Mouse (Mus musculus) kidney, postnatal 14 days (tissue): ENCODE results near the gene Ldb2.

Experiments used
- DNase-seq: peaks from one replicate; pipeline ENCODE4 v3.0.0; 2022; ENCODE audit warnings: mixed read lengths

Gene Ldb2

DNA sequence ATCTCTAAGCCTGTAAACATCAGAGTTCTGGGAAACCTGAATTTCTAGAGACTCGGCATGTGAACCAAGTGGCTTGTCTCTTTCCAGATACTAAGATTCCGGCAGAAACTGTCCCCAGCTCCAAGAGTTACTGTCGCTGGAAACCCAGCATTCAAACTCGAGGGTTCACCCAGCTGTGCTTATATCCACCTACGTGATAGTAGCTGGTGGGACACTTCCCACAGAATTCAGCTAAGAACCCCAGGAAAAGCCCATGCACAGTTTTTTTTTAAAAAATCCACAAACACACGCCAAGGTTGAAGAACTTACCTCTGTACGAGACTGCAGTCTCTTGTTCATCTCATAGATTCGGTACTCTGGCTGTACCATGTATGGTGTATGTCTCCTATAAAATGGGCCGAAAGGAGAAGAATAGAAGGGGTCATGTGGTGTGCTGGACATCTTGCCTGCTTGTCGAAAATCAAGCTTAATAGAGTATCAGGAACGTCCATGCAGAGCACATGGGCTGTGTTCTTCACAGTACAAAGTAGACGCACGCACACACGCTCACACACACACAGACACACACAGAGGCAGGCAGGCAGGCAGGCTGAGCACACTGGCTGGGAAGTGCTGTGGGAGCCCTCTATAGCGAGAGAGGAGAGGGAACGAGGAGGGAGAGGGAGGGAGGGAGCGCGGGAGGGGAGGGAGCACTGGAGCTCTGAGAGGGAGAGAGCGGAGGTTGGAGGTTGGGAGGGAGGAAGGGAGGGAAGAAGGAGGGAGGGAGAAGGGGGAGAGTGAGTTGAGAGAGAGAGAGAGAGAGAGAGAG lies at the start of gene Ldb2:
Ldb2 (minus strand) TSS at position 628 of the 808 bp plus-strand sequence.
- peak; percentile 73 for DNase-seq

DNA sequence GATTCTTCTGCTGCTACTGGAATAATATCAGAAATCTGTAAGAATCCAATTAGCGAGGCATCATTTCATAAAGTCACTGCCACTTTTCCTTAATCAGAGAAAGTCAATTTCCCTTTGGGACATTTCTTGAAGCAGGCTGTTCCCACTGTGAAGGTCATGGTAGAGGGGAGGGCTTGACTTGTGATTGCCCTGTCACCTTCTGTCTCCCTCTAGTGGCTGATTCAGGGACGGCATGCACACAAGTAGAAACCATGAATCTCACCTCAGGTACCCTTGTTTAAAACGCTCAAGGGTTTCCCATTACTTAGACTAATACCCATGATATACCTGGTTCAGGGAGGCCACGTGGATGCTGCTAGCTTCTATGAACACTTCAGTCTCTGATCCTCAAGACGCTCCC lies 31.8 kb upstream of the Ldb2 start:
- peak; percentile 22 for DNase-seq

DNA sequence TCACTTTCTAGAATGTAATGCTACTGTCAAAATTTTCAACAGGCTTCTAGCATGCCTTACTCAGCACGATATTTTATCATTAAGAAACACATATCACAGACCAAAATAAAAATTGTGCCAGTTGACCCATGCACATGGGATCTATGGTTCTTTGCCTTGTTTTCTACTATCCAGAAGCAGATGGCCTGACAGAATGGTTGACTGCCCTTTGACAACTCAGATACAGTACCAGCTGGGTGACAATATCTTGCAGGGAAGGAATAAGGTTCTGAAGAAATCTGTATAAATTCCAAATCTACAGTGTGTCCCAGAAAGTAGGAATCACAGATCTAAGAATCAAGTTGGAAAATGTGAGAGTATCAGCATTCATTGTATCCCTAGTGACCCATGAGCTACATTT lies 16.0 kb upstream of the Ldb2 start:
- no peak for DNase-seq

DNA sequence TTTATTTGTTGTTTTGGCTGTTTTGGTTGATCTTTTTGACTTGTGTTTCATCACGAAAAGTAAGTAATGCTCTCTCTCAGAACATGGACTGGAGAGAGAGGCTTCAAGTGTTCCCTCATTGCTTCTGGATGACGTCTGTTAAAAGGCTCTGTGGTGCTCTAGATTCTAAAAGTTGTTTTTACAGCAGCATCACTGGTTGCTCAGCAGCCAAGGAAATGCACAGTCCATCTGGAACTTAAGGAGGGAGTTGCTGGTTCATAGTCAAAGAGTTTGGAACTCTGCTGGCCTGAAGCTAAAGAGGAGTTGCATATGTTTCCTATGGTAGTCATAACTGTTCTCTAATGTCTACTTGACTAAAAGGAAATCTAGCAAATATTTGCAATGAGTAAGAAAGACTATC lies 6.5 kb upstream of the Ldb2 start:
- DNase-seq: no peak

DNA sequence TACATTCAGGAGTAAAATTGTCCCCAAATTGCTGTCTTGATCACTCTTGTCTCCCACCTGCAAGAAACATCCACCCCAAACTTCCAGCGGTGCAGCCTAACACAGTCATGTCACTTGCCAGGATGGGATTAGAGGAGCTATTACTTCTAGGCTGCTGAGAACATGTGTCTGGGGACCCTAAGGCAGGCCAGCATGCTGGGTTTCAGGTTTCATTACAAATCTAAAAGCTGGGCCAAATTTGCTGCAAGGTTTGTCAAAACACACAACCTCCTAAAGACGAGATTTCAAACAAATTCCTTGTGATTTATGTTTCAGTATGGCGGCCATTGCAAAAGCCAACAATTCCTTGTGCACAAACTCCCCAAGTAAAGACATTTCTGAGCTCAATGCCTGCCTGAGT lies 1.6 kb upstream of the Ldb2 start:
- DNase-seq: no peak

DNA sequence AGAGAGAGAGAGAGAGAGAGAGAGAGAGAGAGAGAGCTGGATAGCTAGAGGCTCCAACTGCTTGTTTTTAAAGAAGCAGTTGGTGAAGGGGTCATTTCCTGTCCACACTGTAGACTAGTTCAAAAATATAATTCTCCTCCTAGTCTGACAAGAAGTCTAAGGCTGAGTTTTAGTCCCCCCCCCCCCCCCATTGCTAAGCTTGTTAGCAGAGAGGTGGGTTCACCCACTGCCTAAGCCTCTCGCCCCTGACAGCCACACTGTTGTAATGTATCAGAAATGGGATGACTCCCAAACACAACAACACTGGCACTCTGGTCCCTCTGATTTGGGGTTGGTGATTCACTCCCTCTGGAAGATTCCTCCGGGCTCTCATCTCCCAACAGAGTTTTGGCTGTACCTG lies 381 bp upstream of the Ldb2 start:
- DNase-seq: no peak

DNA sequence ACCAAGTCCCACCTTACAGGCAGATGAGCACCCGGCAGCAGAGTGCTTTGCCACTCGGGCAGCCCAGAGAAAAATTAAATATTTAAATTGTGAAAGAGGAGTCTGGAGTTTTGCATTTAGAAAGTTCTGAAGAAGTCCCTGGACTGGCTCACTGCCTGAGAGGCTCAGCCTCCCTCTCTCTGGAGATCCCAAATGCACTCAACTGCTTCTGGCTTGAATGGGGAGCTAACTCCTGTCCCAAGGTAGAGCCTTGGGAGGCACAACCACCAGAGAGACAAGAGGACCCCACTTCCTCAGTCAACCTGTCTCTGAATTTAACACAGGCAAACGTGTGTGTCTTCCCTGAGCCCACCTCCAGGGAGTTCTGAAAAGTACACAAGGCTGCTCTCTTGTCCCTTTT lies 987 bp downstream of the Ldb2 start:
- DNase-seq: no peak

DNA sequence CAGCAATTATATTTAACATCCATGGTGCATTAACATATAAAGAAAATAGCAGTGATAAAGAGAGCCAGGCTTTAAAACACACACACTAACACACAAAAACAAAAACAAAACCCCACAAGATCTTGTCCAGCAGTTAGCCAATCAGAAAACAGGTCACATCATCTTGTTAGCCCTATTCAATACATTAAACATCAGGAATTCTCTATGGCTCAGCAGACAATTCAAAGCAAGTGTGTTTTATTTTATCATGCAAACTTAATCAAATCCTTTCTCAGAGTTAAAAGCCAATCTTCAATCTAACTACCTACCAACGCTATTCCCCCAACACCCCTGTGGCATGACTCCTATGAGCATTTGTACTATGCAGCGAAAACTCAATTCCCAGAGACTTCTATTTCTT lies 1.4 kb downstream of the Ldb2 start:
- no peak for DNase-seq

DNA sequence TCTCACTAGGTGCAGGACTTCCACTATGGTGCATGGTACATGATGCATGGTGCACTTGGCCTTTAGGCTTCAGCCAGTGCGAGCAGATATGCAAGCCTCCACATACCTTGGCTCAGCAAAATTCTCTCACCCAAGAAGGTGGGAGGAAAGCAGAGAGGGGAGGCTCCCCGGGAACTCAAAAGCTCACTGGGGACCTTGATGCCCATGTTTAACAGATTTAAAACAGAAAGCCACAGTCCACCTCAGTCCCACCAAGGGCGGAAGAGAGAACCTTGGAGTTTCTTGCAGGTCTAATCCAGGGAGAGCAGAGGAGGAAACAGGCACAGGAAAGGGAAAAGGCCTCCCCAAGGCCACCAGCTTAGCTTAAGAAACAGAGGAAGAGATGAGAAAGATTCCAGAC lies 14.9 kb downstream of the Ldb2 start:
- DNase-seq: no peak

DNA sequence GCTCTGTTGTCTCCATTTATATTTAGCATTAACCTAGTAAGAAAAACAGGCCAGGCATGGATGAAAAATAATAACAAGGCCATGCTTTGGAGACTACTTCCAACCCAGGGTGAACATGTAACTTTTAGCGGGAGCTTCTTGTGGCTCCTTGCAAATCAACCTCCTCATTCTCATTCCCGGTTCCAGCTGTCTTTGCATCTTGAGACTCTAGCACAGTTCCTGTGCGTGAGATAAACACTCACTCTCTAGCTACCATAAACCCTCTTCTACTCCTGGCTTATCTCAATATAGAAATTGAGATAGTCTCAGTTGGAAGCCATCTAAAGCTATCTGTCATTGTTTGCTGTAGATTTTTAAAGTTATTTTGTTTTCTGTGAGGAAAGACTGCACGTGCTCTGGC lies 20.1 kb downstream of the Ldb2 start:
- DNase-seq: no peak

DNA sequence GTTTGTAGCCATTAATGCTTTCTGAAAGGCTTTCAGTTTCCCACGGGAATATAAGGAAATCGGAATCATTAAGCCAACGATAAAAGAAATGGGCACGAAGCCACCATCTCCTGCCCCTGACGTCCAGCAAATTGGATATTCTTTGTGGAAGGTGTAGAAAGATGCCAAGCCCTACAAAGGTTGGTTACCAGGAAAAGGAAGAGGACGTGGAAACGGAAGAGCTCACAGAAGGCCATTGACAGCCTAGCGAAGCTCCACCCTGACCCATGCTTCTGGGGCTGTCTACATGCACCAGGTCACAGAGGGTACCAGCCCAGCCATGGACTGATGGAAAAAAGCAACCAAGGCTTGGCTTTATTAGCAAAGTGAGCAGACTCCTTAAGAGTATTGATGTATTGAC lies 31.0 kb downstream of the Ldb2 start:
- peak; percentile 45 for DNase-seq

DNA sequence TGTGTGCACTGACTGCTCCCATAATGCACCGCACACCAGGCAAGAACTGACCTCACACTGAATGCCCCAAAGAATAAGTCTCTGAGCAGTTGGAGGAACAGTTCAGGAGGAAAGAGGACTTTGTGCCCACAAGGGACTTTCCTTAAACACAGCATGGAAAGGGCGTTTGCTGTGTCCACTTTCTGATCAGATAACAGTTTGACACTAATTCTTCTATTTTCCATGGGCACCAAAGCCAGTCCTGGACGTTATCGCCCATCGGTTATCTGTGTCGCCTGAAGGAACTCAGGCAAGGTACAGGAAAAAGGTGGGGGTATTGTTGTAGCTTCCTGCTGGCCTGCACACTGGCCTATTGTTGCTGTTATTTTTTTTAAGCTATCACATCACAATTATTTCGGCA lies 34.6 kb downstream of the Ldb2 start:
- peak; percentile 61 for DNase-seq

DNA sequence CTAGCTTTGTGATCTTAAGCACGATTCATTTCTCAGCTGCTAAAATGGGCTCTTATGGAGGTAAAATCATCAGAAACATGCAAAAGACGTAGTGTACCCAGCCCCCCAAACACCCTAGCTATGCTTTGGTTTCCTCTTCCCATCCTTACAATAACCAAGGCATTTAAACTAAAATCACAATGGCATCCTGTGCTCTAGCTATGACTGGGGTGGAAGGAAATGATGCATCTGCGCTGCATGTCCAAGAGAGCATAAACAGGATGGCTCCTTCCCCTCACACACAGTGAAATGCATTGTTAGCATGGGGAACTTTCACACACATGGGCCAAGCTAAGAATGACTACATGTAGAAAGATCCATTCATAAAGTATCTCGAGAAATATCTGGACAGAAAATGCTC lies 40.3 kb downstream of the Ldb2 start:
- peak; percentile 34 for DNase-seq

DNA sequence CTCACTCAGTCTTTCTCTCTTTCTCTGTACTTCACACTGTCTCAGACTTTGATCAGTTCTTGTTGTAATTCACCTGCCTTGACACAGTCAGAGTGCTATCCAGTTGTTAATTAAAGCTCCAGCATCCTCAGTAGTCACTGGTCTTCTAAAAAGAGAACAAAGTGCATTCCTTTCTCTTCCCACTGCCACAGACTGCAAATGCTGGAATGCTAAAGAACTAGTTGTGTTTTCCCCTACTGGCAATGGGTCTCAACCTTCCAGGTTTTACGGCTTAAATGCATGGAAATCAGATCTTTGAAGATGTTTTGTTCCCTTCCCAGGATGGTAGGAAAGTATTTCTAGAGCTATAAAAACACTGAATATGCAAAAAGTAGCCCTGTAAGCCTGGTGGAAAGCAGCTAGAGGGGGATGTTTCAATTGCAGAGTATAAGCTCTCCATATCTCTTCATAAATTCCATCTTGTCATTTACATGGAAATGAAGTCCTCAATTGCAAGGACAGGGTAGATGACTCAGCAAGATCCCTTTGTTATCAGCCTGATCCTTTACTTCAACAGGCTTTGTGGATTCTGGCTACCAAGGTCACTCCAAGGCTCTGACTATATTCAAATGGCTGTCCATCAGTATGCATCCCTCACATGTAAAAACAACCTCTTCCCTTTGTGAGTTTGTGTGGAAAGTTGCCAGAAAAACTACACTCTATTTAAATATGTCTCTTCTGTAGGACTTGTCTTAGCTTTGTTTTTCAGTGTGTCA lies 45.1 kb downstream of the Ldb2 start:
- DNase-seq: no peak

DNA sequence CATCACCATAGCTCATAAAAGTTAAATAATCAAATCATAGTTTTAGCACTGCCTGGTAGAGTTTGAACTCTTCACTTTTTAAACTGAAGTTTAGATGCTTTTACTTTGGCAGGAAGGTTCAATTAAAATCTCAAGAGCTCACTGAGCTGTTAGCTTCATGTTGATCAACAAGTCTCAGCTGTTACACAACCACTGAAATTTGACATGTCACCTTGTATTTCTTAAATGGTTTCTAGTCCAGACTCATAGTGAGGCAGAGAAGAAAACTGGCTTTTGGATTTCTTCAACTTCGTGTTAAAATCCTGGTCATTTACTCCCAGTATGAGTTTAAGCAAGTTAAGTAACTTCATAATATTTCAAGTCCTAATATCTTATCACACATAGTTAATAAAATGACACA lies 53.8 kb downstream of the Ldb2 start:
- no peak for DNase-seq

DNA sequence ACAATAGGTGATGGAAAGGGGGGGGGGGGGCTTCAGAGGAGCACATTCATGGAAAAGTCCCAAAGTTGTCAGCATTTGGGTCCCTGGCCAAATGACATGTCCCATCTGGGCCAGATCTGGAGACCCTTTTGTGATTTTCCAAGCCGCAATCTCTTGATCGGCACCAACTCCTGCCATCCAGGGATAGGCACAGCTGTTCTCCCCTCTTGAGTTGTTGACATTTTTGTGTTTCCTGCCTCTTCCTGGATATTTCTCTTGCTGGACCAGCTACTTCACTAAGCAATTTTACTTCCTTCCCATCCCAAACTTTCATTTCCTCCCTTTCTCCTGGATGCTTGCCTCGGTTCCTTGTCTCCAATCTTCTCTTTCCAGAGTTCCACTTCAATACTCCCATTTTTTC lies 63.1 kb downstream of the Ldb2 start:
- peak; percentile 18 for DNase-seq

DNA sequence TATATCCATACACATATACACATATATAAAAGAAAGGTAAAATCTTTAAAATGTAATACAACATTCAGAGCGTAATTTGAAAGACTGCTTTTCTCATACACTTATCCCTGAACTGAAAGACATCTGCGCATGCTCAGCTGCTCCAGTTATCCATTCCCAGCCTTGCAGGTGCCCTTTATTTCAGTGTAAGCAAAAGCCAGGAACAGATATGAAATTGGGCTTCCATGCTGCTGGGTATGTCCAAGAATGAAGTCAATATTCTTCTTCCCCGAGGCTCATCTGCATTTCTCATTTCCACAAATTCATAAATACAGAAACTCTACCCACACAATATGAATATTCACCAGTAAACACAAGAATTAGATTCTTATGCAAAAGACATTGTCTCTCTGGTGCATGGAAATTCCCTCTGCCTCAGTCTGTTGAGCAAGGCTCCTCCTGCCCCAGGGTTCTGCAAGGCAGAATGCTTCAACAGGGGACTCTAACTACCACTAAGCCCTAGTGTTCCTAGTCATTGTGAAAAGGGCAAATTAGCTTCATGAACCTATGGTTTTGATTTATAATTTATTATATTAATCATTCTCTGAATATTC lies 65.3 kb downstream of the Ldb2 start:
- DNase-seq: no peak

DNA sequence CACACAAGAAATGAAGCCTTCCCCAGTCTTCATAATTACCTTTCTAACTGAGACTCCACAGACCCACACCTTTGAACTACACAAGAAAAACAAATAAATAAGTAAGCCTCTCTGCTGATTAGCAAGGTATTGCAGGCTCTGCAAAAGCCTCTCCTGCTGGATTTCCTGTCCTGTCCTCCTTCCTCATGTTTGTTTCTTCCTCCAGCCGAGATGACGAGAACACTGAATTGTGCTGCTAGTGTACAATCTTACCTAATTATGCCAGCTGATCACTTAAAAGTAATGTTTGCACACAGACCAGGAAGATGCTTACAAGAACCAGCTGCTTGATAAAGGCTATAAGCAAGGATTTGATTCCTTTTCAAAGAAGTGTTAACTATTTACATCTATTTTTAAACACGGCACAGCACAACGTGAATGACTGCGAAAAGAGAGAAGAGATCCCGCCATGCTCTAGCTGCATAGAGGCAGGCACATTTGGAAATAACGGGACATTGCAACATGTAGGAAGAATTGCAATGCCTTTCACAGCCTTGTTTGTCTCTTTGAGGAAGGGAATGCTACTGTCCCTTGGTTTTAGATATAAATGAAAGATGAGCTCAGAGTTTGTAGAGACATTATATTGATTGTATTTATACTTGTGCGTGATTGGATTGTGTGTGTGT lies 69.7 kb downstream of the Ldb2 start:
- DNase-seq: no peak

DNA sequence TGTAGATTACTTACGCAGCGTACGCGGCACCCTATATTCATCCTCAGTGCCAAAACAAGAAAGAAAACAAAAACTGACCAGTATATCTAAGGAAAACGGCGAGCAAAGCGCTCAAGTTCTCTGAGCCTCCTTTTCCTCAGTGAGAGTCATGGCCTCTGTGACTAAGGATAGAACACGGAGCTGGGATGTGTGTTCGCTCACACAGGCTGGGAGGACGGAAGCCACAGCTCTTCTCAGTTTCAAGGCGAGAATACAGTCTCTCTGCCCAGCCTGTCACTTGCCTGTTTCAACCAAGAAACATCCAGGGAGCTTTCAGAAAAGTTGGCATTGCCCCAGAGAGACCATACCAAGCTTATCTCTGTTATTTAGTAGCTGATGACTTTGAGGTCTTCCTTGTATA lies 71.5 kb downstream of the Ldb2 start:
- no peak for DNase-seq

DNA sequence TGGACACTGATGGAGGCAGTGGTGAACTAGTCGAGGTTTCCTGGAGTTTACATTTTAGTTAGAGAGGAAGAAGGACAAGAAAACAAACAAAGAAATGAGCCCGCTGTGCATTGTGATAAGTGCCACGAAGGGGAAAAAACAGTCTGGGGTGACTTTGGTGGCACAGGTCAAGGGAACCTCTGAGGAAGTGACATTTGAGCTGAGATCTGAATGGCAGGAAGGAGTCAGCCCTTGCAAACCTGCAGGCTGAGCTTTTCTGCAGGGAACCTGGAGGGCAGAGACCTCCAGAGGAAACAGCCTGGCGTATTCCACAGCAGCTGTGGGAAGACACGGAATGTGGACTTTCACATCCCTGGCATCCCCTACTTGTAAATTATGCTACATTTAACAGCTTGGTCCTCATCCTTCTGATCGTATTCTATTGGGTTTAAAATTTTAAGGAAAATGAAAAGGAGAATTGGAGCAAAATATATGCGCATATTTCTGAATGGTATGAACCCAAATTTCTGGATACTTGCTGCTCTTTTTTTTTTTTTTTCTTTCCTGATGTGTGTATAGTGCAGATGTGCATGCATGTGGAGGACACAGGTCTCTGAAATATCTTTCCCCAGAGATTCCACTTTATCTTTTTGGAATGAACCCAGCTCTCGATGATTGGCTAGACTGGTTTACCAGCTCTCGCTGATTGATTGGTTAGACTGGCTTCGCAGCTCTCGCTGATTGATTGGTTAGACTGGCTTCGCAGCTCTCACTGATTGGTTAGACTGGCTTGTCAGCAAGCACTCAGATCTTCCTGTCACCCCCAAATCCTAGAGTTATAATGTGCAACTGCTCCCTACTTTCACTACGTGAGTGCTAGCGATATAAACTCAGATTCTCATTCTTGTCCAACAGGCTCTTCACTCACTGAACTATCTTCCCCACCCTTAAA lies 72.7 kb downstream of the Ldb2 start:
- DNase-seq: peak; percentile 58

DNA sequence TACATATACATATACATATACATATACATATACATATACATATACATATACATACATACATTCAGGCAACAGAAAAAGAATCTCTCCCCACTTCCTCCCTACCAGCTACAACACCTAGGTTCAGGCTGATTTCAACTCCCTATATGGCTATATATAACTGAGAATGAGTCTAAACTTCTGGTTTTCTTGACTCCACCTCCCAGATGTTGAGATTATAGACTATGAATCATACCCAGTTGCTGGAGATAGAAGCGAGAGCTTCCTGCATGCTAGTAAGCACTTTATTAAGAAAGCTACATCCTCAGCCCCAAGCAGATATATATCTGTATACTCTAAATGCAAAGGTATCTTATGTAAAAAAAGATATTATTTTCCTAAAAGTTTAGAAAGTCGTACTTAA lies 74.0 kb downstream of the Ldb2 start:
- DNase-seq: no peak

DNA sequence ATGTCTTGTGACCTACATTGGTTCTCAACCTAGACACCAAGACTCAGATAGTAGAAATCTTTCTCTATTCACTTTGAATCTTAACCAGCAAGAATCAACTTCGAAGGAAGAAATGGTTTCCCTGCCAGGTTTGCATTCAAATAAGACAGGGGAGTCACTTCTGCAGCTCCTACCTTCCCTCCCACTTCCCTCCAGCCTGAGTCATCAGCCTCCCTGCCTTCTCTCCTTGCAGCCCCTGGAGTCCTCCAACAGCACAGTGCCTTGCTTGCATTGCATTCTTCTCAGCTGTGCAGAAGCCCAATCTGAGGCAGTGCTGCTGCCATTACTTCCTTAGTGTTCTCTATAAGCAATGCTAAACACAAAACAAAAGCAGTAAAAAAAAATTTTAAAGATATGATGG lies 79.6 kb downstream of the Ldb2 start:
- DNase-seq: no peak
